Mouse (Mus musculus) frontal cortex, adult 2 months (tissue): ENCODE measurements around the gene Nicn1. TPM values are rescaled to one million over a fixed set of nuclear protein-coding genes. Genes with fewer than 3 reads are reported as not detected.
"Not testable (repeated sequence)": the region's sequence is repeated elsewhere in the genome, so short reads cannot be mapped to it uniquely, and the experiment has no call there.

Source experiments
- DNase-seq, 2 experiments: peaks; one replicate each; pipeline ENCODE4 v3.0.0; 2022; ENCODE audit warnings: low spot score in 1 of 2; ENCODE audit errors: extremely low spot score in 1 of 2
- polyA plus RNA-seq: library from polyadenylated mRNA; depleted of rRNA; stranded (reverse); fragments of >200 nt; gene quantifications from 2 replicates; pipeline ENCODE4 v1.2.3, GENCODE M21; 2012; rRNA removed

The Nicn1 gene
- polyA plus RNA-seq: 85.9 and 110 TPM in 2 replicates

DNA sequence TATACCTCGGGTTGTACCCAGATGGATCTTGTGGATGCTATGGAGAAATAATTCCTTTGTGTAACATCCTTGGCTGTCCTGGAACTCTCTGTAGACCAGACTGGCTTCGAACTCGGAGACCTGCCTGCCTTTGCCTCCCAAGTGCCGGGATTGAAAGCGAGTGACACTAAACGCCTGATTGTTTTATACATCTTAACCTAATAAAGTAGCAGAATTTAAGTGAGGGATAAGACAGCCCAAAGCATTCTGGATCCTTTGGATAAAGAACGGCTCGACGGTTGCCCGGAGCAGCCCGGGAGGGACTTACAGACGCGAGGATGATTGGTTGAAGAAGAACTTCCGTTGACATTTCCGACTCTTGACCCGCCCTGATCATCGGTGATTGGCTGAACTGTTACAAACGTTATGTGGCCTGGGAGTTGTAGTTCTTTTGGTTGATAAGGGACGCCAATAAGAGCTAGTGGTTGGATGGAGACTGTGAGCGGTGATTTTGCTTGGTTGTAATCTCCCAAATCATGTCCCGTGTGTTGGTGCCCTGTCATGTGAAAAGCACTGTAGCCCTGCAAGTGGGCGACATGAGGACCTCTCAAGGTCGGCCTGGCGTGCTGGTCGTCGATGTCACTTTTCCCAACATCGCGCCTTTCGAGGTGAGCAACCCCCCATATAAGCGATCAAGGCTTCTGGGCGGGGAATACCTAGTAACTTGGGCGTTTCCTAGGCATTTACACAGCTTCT, at the start of gene Nicn1:
Gene Nicn1 (plus strand): TSS at position 414 of the 735 bp plus-strand sequence.
- DNase-seq: peak; percentile 97 to 98

- no peak for DNase-seq
These were observed 45.7 kb upstream of the Nicn1 start for GRCm38 (mm10) chr9:108244540-108244939.

DNA sequence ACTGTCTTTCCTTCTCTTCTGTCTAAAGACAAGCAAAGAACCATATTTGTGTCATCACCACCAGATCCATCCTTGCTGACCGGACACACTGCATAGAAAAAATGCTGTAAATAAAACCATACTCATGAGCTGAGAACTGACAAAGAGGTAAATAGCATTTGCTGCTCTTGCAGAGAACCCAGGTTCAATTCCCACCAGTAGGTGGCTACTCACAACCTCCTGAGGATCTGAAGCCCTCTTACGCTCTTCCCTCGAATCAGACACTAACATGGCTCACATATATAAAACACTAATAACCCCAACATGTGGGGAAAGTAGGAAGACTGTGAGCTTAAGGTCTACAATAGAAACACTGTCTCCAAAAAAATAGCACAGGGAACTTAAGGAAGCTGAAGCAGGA, 45.2 kb upstream of the Nicn1 start:
- DNase-seq: no peak

DNA sequence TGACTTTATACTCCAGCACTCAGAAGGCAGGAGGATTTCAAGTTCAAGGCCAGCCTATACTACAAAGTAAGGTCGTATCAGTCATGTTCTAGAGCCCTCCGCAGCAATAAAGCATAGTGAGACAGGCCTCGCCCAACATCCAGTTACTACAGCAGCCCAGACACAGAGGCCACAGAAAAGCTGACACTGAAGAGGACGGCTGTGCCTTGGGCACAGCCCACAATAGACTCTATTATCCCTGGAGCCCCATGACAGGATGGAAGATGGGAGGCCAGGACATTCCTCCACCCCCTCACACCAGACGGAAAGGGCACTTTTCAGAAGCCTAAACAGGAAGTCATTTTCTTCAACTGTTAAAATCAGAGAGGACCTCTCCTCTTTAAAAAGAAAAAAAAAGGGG, 41.3 kb upstream of the Nicn1 start:
- no peak for DNase-seq

GRCm38 (mm10) chr9:108251877-108252276, 38.4 kb upstream of the Nicn1 start:
- no peak for DNase-seq

DNA sequence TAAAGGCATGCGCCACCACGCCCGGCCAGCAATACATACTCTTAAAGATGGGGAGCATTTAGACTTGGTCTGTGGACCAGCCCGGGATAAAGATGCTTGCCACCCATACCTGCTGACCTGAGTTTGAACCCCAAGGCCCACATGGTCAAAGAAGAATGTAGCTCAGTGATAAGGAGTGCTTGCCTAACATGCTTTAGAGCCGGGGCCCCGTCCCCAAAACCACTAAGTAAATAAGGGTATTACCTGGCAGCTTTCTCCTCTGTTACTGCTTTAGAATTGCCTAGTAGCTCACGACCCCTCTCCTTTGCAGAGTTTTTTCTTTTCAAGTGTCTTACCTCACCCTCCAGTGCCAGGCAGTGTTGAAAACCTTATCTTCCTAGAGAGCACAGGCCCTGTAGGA, 37.5 kb upstream of the Nicn1 start:
- no peak for DNase-seq

- DNase-seq: no peak
These were observed 29.7 kb upstream of the Nicn1 start for GRCm38 (mm10) chr9:108260526-108260925.

DNA sequence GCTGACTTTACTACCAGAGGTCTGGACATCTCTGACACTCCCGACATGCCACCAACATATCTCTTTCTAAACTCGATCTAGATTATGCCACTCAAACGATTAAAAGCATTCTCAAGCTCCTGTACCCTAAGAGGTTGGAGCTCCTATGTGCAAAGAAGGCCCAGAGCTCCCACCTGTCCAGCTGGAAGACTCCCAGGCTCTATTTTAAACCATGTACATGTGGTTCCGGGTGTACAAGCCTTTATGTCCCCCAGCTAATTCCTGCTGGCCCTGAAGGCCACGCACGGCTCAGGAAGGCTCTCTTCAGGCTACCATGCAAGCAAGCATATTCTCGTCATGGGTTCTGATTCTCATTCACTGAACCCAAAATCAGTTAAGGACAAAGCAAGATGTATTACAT, 28.4 kb upstream of the Nicn1 start:
- DNase-seq: no peak

- no peak for DNase-seq
These were observed 27.7 kb upstream of the Nicn1 start for GRCm38 (mm10) chr9:108262494-108263049.

- peak; percentile 13 to 54 for DNase-seq
These were observed 27.0 kb upstream of the Nicn1 start for GRCm38 (mm10) chr9:108263131-108263681.

DNA sequence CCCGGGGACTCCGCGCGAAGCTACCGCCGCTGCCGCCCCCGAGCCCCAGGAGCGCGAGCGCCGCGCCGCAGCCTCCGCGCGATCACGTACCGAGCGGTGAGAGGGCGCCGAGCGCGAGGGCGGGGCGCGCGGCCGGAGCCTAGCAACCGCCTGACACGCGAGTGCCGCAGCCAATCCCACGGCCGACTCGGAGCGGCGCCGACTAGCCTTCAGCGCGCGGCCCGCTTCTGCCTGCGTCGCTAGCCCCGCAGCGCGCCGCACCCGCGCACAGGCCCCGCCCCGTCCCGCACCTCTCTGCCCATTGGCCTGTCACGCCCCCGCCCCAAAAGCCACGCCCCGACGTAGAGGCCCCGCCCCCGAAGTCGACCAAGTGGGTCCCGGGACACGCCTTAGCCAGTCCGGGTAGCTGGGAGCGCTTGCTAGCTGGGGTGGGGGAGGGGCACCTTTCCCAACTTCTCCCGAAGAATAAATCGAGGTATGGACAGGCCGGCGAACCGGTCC, 26.5 kb upstream of the Nicn1 start, which contains the start of gene Dag1:
Gene Dag1 (minus strand): TSS at position 269 of the 501 bp plus-strand sequence.
- DNase-seq: peak; percentile 96 to 98

DNA sequence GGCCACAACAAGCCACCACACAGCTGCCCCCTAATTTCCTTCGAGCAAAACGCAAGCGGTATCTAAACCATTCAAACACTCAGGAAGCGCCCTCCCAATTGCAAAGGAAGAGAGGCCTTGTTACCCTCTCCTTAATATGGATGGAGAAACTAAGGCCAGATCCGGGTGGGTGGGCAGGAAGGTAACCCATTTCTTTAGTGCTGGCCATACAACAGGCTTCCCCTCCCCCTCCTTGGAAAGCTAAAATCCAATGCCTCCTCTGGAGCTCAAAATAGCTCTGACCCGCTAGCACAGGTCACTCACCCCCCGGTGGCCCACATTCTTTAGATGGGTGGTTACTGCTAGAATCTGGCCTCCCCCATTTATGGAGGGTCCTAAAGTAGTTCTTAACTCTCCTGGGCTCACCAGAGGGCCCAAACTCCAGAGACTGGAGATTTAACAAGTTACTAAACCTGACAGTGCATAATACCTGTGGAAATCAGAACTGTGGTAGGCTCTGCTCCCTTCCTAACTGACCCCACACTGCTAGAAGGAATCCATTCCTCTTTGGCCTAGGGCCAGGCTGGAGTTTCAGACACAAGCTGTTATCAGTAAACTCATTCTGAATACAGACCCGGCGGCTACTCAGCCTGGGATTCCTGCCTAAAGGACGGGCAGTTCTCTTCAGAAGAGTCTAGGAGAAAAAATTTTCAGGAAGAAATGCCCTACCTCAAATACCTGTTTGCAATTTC, 25.9 kb upstream of the Nicn1 start:
- no peak for DNase-seq

- DNase-seq: no peak
These were observed 23.8 kb upstream of the Nicn1 start for GRCm38 (mm10) chr9:108266261-108266935.

DNA sequence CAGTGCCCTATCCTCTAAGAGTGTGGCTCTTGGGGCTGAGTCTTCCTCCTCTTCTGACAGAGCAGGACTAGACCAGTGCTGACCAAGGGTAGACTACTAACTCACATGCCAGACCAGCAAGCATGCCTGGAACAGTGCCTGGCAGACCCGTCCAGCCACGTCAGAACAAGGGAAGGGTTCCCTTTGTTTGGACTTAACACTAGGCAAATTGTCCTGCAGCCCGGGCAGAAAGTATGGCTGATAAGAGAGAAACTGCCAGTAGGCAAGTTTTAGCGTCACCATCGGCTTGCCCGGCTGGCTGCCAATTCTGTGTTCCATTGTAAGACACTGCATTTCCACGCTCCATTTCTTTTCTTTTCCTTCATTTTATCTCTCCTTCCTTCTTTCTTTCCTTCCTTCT, 22.5 kb upstream of the Nicn1 start:
- no peak for DNase-seq

- DNase-seq: not testable (repeated sequence)
These were observed 21.5 kb upstream of the Nicn1 start for GRCm38 (mm10) chr9:108268701-108269100.

DNA sequence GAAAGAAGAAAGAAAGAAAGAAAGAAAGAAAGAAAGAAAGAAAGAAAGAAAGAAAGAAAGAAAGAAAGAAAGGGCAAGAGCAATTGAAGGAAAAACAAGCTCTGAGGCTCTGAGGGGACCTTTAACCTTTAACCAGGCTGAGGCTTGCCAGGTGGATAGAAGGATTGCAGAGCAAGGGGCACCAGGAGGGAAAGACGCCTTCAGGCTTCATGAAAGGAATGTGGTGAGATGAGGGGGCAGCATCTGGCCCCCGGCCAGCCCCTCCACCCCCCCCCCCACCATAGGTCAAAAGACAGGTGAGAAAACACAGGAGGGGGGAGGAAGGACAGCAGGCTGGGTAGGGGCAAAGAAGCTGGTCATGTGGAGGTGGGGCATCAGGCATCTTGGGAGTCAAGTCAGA, 18.3 kb upstream of the Nicn1 start:
- DNase-seq: no peak

DNA sequence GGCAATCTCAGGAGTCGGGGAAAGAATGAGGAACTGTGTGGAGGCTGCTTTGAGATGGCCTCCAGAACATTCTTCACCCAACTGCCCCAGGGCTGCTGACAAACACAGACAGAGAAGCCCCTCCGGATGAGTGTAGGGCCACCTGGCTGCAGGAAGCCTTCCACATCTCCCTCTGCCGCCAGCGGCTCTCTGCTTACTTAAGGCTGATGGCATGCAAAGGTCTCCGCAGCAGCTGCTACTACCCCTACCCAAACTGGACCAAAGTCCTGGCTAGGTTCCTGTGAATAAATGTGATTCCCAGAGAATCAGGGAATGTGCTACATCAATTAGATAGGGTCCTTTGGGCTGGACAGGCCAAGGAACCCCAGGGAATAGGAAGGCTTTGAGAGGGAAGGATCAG, 17.5 kb upstream of the Nicn1 start:
- DNase-seq: no peak

GRCm38 (mm10) chr9:108273485-108273884, 16.7 kb upstream of the Nicn1 start:
- no peak for DNase-seq

DNA sequence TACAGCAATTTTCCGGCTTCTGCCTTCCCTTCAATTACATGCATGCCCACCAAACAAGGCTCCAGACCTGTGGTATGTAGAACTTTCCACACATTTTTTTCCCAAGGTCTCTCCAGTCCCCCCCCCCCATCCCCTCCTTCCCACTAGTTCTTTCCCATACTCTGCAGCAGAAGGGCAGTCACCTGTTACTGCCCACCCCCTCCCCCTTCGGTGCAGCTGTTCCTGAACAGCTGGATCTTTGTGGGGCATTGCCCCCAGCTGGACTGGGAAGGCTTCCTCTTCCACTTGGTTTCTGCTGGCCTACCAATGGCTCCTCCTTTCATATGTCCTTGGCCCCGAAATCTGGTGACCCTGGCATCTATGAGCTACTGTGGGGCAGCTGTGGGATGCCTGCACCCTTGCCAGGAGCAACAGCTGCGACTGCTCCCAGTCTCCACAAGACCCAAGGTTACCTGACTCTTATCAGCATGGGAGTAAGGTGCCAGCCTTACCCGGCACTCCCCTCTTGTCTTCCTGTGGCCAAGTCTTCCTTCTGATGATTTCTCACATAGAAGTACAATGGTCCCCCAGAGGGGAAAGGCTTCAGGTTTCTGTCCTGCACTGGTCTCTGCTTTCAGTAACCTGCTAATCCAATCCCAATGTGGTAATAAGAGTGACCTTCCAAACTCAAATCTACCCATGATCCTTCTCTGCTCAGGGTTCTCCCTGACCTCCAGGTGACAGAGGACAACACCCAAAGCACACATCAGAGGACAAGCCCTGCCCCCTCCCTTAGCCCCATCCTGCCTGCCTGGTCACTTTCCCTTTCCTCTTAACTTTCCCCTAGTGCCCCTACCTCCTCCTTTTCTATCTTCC, 15.5 kb upstream of the Nicn1 start:
- no peak for DNase-seq

DNA sequence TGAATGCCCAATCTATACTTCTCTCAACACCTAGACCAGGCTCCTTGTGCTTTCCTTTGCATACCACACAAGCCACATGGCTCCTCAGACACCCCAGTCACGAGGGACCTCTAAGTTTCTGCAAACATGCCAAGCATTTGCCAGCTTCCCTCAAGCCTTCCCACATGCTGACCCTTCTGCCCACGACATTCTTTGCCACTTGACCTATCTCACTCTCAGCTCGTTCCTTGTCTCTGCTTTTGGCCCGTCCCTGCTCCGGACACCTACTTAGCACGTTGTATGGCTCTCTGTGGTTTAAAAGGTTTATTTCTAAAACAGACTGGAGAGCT, 14.9 kb upstream of the Nicn1 start:
- no peak for DNase-seq
